Mouse (Mus musculus): ENCODE results near the gene Zfp423. TPM values are rescaled to one million over a fixed set of nuclear protein-coding genes. Genes with fewer than 3 reads are reported as not detected.

The Zfp423 gene
- polyA plus RNA-seq, 1 experiment from 2014 or later, result 22.0 TPM

DNA sequence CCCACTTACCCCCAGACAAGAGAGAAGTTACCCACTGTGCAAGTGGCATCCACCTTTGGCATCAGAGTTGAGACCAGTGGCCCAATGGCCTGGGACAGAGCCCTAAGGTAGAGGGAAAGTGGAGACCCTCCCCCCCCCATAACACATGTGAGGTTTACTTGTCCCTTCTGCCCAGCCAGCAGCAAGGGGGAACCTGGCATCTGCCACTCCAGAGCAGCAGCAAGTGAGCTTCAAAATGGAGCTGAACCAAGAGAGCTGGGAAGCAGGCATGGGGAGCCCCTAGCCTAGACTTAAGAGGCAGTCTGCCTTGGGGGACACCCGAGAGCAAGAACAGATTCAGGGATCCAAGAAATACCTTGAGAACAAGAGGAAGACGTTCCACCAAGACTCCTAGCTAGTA lies 290.7 kb downstream of the Zfp423 start:
- peaks cover 50% of the 10 kb centered on the region for H3K36me3 ChIP-seq (replicated peaks)
- H3K27me3 ChIP-seq (replicated peaks; ENCODE audit: low read depth, poor library complexity, severe bottlenecking), result peaks cover 1% of the 10 kb centered on the region; the same call in 1 of the 2 replicates
- WGBS, result 79% methylated on average over 2 of the region's 2 CpGs
- H3K27ac ChIP-seq (replicated peaks), result no peak overlapping the region
- peaks cover 14% of the 10 kb centered on the region for H3K4me1 ChIP-seq
- no peak for DNase-seq (ENCODE audit: low spot score)
- H3K4me3 ChIP-seq, result no peak overlapping the region
- H3K9me3 ChIP-seq, result no peaks in the 10 kb centered on the region

DNA sequence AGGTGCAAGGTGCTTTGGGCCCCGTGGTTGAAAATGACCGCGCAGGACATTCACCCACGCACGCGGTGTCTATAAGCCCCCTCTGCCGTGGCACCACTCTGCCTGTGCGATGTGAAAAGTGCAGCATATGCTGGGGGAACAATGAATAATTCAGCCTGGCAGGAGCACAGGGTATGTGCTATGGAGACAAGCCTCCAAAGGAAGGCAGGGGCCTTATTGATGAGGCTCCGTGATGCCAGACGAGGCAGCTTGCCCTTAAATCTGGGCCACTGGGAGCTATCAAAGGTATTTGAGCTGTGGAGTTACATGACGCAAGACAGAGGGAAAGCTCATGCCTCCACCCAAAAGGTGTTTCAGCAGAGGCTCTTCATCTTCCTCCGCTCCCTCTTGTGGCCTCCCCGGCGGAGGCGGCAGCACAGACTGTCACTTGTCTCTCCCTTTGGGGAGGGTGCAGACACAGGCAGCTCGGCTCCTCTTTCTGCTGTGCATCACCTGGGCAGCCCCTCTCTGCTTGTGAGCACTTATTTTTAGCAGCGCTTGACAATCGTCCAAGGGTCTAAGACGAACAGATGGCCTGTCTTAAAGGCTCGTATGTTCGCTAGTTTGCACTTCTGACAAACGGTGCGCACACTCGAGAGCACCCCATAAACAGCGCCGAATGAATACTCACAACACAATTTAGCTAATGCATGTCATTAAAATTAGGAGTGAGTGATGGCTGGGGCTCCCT lies 291.3 kb downstream of the Zfp423 start:
- 87% methylated on average over 26 of the region's 26 CpGs for WGBS
- peaks cover 50% of the 10 kb centered on the region for H3K36me3 ChIP-seq (replicated peaks)
- H3K4me1 ChIP-seq, result peaks cover 20% of the 10 kb centered on the region
- DNase-seq (ENCODE audit: low spot score), result no peak
- H3K9me3 ChIP-seq, result no peaks in the 10 kb centered on the region
- H3K4me3 ChIP-seq, result no peak overlapping the region
- H3K27me3 ChIP-seq (replicated peaks; ENCODE audit: low read depth, poor library complexity, severe bottlenecking), result peaks cover 8% of the 10 kb centered on the region
- H3K27ac ChIP-seq (replicated peaks), result no peak overlapping the region

DNA sequence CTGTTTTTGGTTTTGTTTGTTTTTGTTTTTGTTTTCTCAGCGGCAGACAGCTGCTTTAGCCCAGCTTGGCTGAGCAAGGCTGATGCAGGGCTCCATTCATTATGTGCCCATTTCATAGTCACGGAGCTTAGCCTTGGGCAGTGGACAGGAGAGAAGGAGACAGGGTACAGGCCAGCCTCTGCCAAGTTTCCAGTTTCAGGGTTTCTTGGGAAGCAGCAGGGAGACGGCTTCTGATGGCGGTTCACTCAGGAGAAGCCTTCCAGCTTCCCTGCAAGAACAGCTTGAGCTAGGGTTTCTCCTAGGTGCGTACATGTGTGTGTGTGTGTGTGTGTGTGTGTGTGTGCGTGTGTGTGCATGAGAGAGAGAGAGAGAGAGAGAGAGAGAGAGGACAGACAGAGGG lies 292.1 kb downstream of the Zfp423 start:
- no peaks in the 10 kb centered on the region for H3K9me3 ChIP-seq
- H3K27ac ChIP-seq (replicated peaks), result no peak overlapping the region
- H3K27me3 ChIP-seq (replicated peaks; ENCODE audit: low read depth, poor library complexity, severe bottlenecking), result peaks cover 15% of the 10 kb centered on the region
- peaks cover 50% of the 10 kb centered on the region for H3K36me3 ChIP-seq (replicated peaks)
- H3K4me3 ChIP-seq, result no peak overlapping the region
- WGBS, result 89% methylated on average over 6 of the region's 6 CpGs
- H3K4me1 ChIP-seq, result peaks cover 26% of the 10 kb centered on the region
- DNase-seq (ENCODE audit: low spot score), result no peak

DNA sequence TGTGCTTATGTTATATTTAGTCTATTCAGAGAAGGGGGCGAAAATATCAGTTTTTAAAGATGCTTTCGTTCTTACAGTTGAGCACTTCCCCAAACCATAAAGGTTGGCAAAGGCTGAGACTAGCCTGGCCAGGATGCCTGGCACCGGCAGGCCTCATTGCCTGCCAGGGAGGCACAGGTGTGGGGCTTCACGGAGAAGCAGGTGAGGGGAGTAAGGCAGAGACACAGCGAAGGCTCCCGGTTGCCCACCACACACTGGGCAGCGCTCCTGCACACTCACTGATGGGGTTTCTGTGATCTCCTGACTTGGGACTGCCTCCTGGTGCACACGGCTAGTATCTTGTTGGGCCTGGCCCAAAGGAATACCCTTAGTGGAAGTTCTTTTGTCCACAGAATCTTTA lies 294.1 kb downstream of the Zfp423 start:
- H3K4me1 ChIP-seq, result peaks cover 40% of the 10 kb centered on the region
- H3K36me3 ChIP-seq (replicated peaks), result peaks cover 44% of the 10 kb centered on the region
- H3K4me3 ChIP-seq, result no peak overlapping the region
- DNase-seq (ENCODE audit: low spot score), result no peak
- H3K27me3 ChIP-seq (replicated peaks; ENCODE audit: low read depth, poor library complexity, severe bottlenecking), result peaks cover 35% of the 10 kb centered on the region
- no peak overlapping the region for H3K27ac ChIP-seq (replicated peaks)
- 89% methylated on average over 8 of the region's 8 CpGs for WGBS
- no peaks in the 10 kb centered on the region for H3K9me3 ChIP-seq

DNA sequence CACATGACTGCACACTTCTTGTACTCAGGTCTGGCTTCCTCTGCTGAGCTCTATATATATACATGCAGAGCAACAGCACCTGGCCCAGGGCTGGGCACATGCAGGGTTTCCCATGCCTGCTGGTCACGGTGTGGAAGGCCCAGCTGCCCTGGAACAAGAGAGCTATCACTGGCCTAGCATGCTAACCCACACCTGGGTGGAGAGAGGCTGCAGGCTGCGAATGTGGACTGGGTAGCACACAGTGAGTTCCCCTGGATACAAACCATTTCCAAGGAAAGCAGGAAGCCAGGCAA lies 295.2 kb downstream of the Zfp423 start:
- Histone ChIP-seq H3K4me3 (no peak overlapping the region), H3K36me3 (replicated peaks) (peaks cover 36% of the 10 kb centered on the region), H3K27me3 (replicated peaks; ENCODE audit: low read depth, poor library complexity, severe bottlenecking) (peaks cover 47% of the 10 kb centered on the region), H3K4me1 (peaks cover 52% of the 10 kb centered on the region), H3K27ac (replicated peaks) (no peak overlapping the region), H3K9me3 (no peaks in the 10 kb centered on the region)
- no peak for DNase-seq (ENCODE audit: low spot score)
- 95% methylated on average over 2 of the region's 2 CpGs for WGBS

DNA sequence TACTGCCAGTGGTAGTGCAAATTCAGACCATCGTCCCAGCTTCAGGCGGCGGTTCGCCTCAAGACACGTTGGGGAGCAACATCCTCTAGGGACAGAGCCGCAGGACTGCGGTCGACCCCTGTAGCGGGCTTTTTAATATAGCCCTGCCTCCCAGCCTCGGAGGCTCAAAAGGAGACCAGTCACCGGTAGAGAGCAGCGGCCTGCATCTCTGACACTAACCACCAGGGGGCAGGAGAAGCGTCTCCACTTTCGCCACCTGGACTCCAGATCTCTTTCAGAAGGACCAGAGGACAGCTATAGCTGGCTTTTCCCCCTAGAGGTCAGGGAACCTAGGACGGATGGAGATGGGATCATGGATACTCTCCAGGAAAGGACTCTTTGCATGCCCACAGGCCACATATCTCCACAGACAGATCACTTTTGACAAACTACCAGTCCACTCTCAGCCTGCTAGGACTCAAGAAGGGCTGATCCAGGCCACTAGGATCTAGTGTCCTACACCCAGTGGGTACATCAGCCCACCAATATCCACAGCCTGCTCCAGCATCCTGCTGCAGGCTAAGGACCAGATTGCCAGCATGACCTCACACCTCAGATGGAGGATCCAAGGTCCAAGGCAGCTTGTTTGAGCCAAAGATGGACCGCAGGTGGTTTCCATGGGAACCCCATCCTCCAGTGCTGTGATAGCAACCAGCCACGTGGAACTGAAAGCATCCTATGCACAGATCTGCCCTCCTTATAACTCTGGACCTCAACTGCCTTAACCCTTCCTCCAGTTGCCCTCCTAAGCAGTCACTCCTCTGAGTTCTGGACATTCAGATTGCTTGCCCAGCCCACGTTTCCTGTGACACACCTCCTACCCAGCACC lies 295.8 kb downstream of the Zfp423 start:
- Histone ChIP-seq H3K9me3 (no peaks in the 10 kb centered on the region), H3K4me1 (peaks cover 52% of the 10 kb centered on the region), H3K27me3 (replicated peaks; ENCODE audit: low read depth, poor library complexity, severe bottlenecking) (peaks cover 53% of the 10 kb centered on the region), H3K27ac (replicated peaks) (peak overlapping the region; percentile 76), H3K4me3 (peak overlapping the region; percentile 54), H3K36me3 (replicated peaks) (peaks cover 34% of the 10 kb centered on the region)
- WGBS, result 14% methylated on average over 18 of the region's 18 CpGs
- DNase-seq (ENCODE audit: low spot score), result peak; percentile 88

DNA sequence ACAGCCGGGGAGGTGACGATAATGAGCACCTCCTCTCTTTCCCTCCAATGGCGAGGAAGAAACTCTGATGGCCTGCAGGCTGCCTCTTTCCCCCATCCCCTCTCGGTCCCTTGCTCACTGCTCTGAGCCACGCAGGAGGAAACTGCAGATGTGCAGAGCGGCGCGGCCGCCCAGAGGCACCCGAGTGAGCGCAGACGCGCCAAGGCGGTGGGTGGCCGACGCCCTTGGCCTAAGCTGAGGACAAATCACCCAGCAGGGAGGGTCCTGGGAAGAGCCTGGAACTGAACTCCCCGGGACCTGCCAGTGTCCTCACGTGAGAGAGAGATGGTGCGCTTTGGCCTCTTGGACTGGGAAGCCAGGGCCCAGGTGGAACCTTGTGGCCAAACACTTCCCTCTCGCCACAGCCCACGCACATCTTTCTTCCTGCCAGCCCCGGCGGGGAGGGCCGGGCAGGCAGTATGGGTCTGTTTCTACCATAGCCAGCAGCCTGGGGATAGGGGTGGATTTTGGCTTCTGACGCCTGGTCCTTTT lies 296.5 kb downstream of the Zfp423 start:
- Histone ChIP-seq H3K27ac (replicated peaks) (peak overlapping the region; percentile 76), H3K27me3 (replicated peaks; ENCODE audit: low read depth, poor library complexity, severe bottlenecking) (peaks cover 57% of the 10 kb centered on the region), H3K9me3 (no peaks in the 10 kb centered on the region), H3K36me3 (replicated peaks) (peaks cover 30% of the 10 kb centered on the region), H3K4me3 (peak overlapping the region; percentile 54), H3K4me1 (peaks cover 52% of the 10 kb centered on the region)
- WGBS, result 3% methylated on average over 25 of the region's 25 CpGs
- DNase-seq (ENCODE audit: low spot score), result peak; percentile 60

DNA sequence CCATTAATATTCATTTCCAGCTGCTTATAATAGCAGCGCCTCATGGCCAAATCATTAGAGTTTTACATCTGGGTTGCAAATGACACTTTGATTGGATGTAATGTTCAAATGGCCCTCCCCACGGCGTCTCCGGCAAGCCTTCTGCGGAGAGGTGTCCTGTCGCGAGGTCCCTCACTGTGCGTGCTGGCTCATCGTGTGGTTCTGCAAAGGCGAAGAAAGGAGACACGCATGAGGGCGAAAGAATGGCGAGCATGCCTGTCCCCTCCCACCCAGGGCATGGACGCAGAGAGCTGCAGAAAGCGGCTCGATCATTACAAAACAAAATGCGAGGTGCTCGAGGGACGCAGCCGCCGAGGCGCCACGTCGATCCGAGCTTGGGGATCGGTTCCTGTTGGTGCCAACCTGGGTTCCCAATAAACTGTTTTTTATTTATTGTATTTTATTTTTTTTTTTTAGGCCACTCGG lies 297.1 kb downstream of the Zfp423 start:
- H3K27ac ChIP-seq (replicated peaks), result peak overlapping the region; percentile 76
- H3K27me3 ChIP-seq (replicated peaks; ENCODE audit: low read depth, poor library complexity, severe bottlenecking), result peaks cover 60% of the 10 kb centered on the region
- H3K4me3 ChIP-seq, result peak overlapping the region; percentile 54
- H3K36me3 ChIP-seq (replicated peaks), result peaks cover 25% of the 10 kb centered on the region
- H3K4me1 ChIP-seq, result peaks cover 52% of the 10 kb centered on the region
- H3K9me3 ChIP-seq, result no peaks in the 10 kb centered on the region
- DNase-seq (ENCODE audit: low spot score), result peak; percentile 47
- 3% methylated on average over 27 of the region's 27 CpGs for WGBS

DNA sequence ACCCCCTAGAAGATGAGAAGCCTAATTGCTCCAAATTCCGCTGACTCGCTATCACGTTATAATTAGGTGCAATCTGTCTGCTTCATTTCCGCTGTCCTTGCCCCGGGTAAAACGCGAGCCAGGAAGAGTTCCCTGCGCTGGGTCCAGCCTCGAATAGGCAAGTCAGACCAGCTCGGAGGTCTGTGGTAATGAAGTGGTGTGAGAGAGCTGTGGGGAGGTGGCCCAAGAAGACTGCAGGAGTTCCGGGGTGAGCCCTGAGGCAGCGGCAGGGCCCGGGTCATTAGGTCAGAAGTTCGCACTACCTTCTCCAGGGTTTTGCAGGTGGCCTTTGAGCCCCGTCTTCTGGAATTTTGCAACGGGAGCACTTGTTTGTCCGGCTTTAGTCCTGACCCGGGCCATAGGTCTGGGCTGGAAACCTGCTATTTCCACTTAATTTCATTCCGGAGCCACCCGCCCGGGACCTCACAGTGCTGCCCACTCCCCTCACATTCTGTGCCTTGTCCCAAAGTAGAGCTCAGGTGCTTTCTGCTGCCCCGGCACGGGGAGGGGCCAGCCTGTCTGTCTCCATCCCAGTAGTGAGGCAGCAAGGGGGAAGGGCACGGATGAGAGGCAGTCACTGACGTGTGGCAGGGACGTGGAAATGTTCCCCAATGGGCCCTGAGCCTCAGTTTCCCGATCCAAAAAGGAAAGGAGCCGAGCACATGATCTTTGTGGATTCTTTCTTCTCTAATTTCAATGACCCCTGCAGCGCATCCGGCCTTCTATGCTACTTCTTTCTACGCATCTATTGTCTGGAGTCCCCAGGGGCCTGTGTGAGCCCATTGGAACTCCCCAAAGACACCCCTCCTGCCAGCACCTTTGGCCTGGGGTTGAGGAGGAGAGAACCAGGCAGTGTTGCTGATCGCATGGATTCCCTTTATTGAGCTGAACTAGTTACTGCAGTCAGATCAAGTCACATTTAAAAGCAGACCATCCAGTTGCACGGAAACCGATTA lies 298.2 kb downstream of the Zfp423 start:
- Histone ChIP-seq H3K4me1 (peaks cover 61% of the 10 kb centered on the region), H3K27me3 (replicated peaks; ENCODE audit: low read depth, poor library complexity, severe bottlenecking) (peaks cover 60% of the 10 kb centered on the region), H3K4me3 (peak overlapping the region; percentile 47), H3K27ac (replicated peaks) (peak overlapping the region; percentile 26; the same call in 1 of the 2 replicates), H3K36me3 (replicated peaks) (peaks cover 14% of the 10 kb centered on the region; the same call in 1 of the 2 replicates), H3K9me3 (no peaks in the 10 kb centered on the region)
- DNase-seq (ENCODE audit: low spot score), result peak; percentile 57
- 3% methylated on average over 34 of the region's 34 CpGs for WGBS

DNA sequence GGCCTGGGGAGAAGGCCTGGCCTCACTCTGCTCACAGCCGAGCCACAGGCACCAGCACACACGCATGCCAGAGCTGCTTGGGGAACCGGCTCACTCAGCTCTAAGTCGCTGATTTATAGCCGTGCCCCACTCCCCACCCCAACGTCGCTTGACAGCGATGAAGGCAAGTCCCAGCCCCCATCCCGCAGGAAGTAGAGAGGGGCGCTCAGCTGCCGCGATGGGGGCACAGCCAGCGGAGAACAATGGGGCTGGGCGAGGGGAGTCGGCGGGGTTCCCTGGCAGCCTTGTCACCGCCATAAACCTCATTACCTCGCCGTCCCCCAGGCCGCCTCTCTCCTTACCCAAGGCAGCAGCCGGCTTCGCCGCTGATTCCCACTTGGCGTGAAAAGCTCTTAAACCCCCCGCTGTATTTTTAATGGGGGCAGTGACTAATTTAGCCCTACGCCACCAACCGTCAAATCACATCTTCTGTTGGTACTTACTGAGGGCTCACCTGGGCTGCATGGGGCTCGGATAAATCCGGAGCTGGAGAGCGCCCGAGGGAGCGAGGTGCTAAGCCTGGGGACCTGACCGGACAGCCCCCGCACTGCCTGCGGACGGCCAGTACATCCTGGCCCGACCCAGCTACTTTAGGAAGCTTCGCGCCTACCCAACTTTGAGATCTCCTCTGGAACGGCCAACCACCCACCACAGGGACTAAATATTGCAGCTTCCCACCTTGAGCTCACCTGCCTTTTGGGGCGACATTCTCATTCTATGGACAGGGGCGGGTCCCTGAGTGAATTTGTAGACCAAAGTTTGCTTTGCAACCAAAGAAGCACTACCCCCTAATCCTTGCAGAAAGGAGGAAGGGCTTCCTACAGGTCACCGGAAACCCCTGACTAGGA lies 299.1 kb downstream of the Zfp423 start:
- peak; percentile 44 for DNase-seq (ENCODE audit: low spot score)
- WGBS, result 2% methylated on average over 43 of the region's 43 CpGs
- H3K4me1 ChIP-seq, result peaks cover 66% of the 10 kb centered on the region
- peak overlapping the region; percentile 66; the same call in 1 of the 2 replicates for H3K27ac ChIP-seq (replicated peaks)
- peak overlapping the region; percentile 47 for H3K4me3 ChIP-seq
- H3K36me3 ChIP-seq (replicated peaks), result peaks cover 6% of the 10 kb centered on the region; the same call in 1 of the 2 replicates
- peaks cover 60% of the 10 kb centered on the region for H3K27me3 ChIP-seq (replicated peaks; ENCODE audit: low read depth, poor library complexity, severe bottlenecking)
- no peaks in the 10 kb centered on the region for H3K9me3 ChIP-seq

DNA sequence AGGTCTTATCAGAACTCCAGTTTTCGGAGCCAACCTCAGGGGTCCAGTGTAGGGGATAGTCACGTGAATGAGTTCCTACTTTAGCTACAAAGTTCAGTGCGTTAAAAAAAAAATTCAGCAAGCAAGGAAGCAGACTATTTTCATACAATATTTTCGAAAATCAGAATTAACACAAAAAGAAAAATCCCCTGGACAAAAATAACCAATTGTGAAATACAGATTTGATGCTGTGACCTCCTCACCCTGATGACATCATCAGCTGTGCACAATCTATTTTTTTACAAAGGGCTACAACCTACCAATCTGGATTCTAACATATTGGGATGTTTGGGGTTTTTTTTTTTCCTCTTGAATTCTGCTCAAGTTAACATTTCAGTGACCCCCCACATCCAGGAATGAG lies 301.9 kb downstream of the Zfp423 start:
- Histone ChIP-seq H3K9me3 (no peaks in the 10 kb centered on the region), H3K27me3 (replicated peaks; ENCODE audit: low read depth, poor library complexity, severe bottlenecking) (peaks cover 49% of the 10 kb centered on the region), H3K4me3 (no peak overlapping the region), H3K36me3 (replicated peaks) (no peaks in the 10 kb centered on the region), H3K27ac (replicated peaks) (no peak overlapping the region), H3K4me1 (peaks cover 48% of the 10 kb centered on the region)
- 81% methylated on average over 4 of the region's 4 CpGs for WGBS
- DNase-seq (ENCODE audit: low spot score), result no peak
